Mouse (Mus musculus): Measurements from ENCODE around the gene Spink4.

Gene Spink4

DNA sequence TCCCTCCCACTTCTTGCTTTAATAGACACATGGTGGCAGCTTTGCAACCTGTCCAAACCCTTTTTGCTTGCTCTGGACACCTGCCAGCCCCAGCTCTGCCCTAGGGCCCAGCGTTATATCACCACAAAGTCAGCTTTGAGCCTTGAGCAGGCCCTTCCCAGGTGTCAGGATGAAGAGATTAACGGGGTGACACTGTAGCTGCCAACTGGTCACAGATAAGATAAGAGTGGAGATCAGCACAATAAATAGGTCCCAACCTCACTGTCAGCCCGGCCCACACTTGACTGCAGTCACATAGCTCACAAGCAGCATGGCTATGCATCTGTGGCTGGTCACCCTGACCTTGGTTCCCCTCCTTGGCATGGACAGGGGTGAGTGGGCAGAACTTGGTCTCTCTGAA, at the start of gene Spink4:
Gene Spink4 (plus strand): TSS at position 268 of the 400 bp plus-strand sequence.
- no peak for DNase-seq (ENCODE audit: low spot score)

DNA sequence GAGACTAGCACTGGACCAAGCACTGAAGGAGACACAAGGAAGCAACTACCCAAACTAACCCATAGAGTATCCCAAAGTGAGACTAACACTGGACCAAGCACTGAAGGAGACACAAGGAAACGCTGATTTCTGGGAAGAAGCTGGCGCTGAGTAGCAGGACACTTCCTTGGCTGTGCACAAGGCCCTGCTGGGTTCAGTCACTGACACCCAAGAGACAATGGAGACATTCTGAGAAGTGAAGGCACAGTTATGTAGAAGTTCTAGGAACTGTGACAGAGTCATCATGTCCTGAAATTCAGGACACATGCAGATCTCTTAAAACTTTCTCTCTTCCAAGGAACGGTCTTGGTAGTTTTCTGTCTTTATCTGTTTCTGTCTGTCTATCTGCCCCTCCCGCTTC, 49.6 kb upstream of the Spink4 start:
- DNase-seq (ENCODE audit: low spot score), result no peak

GRCm38 (mm10) chr4:40872129-40872528, 47.7 kb upstream of the Spink4 start:
- no peak for DNase-seq (ENCODE audit: low spot score)

DNA sequence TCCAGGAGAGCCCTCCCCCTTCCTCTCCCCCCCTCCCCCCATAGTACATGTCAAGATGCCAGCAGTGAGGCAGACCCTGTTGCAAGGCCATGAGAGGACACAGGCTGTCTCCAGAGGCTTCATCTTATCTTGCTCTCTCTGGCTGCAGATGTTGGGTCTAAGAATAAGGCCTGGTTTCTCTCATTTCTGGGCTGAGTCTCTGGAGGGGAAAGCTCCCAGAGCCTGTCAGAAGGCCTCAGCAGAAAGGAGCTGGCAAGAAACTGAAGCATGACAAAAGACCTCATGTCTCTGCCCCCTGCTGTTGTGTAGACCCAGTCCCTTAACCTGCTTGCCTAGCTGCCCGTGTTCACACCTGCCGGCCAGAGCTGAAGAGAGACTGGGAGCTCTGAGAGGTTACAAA, 46.5 kb upstream of the Spink4 start:
- no peak for DNase-seq (ENCODE audit: low spot score)

- DNase-seq (ENCODE audit: low spot score), result peak; percentile 32
Measured at GRCm38 (mm10) chr4:40874151-40874600, 45.7 kb upstream of the Spink4 start.

GRCm38 (mm10) chr4:40874794-40875552, 44.9 kb upstream of the Spink4 start:
- no peak for DNase-seq (ENCODE audit: low spot score)

GRCm38 (mm10) chr4:40875842-40876241, 44.0 kb upstream of the Spink4 start:
- no peak for DNase-seq (ENCODE audit: low spot score)

DNA sequence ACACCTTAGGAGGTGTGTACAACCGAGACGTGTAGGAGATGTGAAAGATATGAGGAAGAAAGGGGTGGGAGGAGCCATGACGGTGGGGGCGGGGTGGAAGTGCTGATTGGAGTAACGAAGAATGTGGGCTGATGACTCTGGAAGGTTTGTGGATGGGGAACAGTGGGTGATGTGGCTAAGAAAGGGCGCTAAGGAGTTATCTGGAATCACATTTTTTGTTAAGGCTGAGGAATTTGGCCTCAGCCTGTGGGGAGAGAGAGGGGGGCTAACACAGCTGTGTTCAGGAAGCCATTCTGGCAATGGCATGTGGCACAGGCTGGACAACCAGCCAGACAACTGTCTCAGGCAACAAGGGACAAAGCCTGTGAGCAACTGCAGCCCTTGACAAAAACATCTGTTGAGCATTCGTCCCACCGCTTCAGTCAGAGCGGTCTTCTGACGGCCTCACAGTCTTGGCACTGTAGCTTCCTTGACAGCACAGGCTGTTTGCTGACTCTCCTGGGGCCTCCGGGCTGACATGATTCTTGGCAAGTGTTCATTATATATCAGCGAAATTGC, 43.0 kb upstream of the Spink4 start:
- DNase-seq (ENCODE audit: low spot score), result no peak

DNA sequence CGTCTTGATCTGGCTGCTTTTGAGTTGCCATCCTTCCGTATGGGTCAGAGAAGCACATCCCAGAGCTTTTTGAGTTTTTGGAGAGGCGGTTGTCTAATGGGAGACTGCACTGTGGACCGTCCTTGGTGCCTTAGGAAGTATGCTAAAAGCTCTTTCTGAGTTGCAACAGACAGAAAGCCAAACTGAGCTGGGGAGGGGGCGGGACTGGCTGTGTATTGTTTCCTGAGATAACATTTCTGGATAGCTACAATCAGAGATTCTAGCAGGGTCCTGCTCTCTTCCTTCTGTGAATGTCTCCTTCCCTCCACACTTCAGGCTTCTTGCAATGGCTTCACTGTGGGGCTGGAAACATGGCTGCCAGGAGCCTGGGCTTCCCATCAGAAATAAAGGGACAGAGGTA, 42.3 kb upstream of the Spink4 start:
- no peak for DNase-seq (ENCODE audit: low spot score)

- DNase-seq (ENCODE audit: low spot score), result no peak
Measured at GRCm38 (mm10) chr4:40883200-40883599, 36.7 kb upstream of the Spink4 start.

- DNase-seq (ENCODE audit: low spot score), result no peak
Measured at GRCm38 (mm10) chr4:40884282-40885165, 35.3 kb upstream of the Spink4 start.

- no peak for DNase-seq (ENCODE audit: low spot score)
Measured at GRCm38 (mm10) chr4:40885166-40885525, 34.7 kb upstream of the Spink4 start.

GRCm38 (mm10) chr4:40885883-40886282, 34.0 kb upstream of the Spink4 start:
- DNase-seq (ENCODE audit: low spot score), result no peak

DNA sequence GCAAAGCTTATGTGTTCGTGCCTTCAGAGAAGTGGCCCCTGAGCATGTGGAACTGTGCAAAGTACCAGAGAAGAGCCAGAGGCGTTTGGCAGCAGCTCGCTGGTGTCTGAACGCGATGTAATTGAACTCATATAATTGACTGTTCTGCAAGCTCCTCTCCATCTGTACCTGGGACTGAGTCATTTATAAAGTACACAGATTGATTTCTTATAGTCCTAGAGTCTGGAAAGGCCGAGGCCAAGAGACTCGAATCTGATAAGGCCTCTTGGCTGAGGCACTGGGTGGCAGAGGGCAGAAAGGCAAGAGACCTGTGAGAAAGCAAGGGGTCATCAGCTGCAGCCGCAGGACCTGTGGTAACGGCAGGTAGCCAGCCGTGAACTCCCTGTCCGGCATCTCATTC, 31.0 kb upstream of the Spink4 start:
- no peak for DNase-seq (ENCODE audit: low spot score)

DNA sequence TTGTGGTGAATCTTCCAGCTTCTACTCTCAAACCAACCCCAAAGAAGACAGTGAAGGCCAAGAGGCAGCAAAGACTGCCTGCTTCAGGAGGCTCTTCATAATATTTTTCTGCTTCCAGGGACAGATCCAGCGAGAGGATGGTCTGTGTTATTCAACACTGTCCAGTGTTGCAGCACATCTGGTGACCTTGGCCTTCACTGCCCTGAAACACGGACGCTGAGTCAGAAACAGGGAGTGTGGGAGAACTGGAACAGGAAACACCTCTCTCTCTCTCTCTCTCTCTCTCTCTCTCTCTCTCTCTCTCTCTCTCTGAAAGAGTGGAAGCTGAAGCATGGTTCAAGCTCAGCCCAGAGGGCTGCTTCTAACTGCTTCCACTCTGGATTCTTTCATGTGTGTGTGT, 30.6 kb upstream of the Spink4 start:
- DNase-seq (ENCODE audit: low spot score), result no peak

GRCm38 (mm10) chr4:40889983-40890382, 29.9 kb upstream of the Spink4 start:
- DNase-seq (ENCODE audit: low spot score), result no peak

DNA sequence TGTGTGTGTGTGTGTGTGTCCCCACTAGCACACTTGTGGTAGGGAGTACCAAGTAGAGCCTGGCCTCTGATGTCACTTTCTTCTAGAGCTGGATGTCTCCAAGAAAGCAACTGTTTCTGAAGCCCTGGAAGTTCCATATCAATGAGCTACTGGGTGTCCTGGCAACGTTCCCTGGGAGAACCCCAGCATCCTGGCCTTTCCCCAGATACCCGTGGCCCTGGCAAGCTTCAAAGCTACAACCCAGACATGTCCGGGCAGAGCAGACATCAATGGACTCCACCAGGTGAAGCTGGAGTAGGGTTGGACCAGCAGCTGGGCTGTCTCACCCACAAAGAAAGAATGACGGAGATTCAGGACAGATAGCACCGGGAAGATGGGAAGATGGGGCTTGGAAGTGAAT, 28.6 kb upstream of the Spink4 start:
- DNase-seq (ENCODE audit: low spot score), result no peak

- no peak for DNase-seq (ENCODE audit: low spot score)
Measured at GRCm38 (mm10) chr4:40895118-40895517, 24.7 kb upstream of the Spink4 start.

- DNase-seq (ENCODE audit: low spot score), result no peak
Measured at GRCm38 (mm10) chr4:40895646-40896045, 24.2 kb upstream of the Spink4 start.

GRCm38 (mm10) chr4:40898476-40899044, 21.3 kb upstream of the Spink4 start:
- DNase-seq (ENCODE audit: low spot score), result no peak

DNA sequence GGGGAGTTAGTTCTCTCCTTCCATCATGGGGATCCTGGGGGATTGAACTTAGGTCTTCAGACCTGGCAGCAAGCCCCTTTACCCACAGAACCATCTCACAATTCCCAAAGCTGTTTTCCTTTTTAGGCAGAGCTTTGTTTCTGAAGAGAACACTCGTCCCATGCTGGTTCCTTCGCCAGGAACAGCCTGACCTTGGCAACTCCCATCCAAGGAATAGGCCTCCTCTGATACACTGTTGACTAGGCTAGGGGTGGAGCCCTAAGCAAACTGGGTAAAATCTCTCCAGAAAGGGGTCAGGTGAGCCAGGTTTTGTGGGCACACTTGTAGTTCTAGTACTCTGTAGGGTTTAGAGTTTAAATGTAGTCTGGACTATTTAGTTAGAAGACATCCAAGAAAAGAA, 20.6 kb upstream of the Spink4 start:
- no peak for DNase-seq (ENCODE audit: low spot score)

GRCm38 (mm10) chr4:40900071-40900470, 19.8 kb upstream of the Spink4 start:
- DNase-seq (ENCODE audit: low spot score), result no peak

- DNase-seq (ENCODE audit: low spot score), result no peak
Measured at GRCm38 (mm10) chr4:40900612-40901011, 19.2 kb upstream of the Spink4 start.

Measured in ovary, postnatal 10 days (tissue).